Mouse (Mus musculus): ENCODE results near the gene Sf3b6. TPM values are rescaled to one million over a fixed set of nuclear protein-coding genes. Genes with fewer than 3 reads are reported as not detected.
"Not testable (repeated sequence)": the region's sequence is repeated elsewhere in the genome, so short reads cannot be mapped to it uniquely, and the experiment has no call there.

The Sf3b6 gene
- total and polyA plus RNA-seq, 2 experiments from 2014 or later, result 53.2 to 144 TPM

DNA sequence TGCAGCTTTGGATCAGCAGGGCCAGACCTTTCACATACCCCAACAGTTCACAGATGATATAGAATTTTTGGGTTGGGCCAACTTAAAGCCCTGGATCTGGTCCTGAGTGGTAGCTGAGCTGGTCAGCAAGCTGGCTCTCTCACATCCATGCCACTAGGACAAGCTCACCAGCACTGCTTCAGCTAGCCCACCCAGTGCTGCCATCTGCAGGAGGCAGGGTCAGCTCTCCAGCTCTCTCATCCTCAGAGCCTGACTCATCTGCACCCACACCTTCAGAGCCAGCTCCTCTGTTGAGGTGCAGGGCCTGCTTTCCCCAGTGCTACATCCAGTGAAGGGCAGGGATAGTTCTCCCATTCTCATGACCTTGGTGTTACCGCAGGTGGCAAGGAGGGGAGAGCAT lies 23.6 kb upstream of the Sf3b6 start:
- no peak for DNase-seq (ENCODE audit: low spot score)
- no peak for ATAC-seq (ENCODE audit: insufficient read depth, low read depth)
- Histone ChIP-seq H3K27ac (ENCODE audit: low read depth) (no peak overlapping the region), H3K36me3 (replicated peaks; ENCODE audit: control insufficient read depth, insufficient read depth, low read length) (no peaks in the 10 kb centered on the region), H3K4me1 (ENCODE audit: control insufficient read depth, insufficient read depth) (no peaks in the 10 kb centered on the region), H3K4me2 (ENCODE audit: low read depth, low read length) (no peak overlapping the region), H3K9ac (replicated peaks; ENCODE audit: low read depth, low read length) (no peak overlapping the region), H3K4me3 (ENCODE audit: low read depth, low read length) (no peak overlapping the region), H3K9me3 (replicated peaks; ENCODE audit: control insufficient read depth, low read length) (no peaks in the 10 kb centered on the region), H3K27me3 (ENCODE audit: control insufficient read depth, insufficient read depth, low read length) (no peaks in the 10 kb centered on the region)
- TF ChIP-seq EP300 (IDR thresholded peaks at IDR 0.05; ENCODE audit: low read depth) (no peak), CTCF (IDR thresholded peaks at IDR 0.05; ENCODE audit: low read depth) (peak; percentile 29)
- 60% methylated on average over 1 of the region's 1 CpGs for WGBS

DNA sequence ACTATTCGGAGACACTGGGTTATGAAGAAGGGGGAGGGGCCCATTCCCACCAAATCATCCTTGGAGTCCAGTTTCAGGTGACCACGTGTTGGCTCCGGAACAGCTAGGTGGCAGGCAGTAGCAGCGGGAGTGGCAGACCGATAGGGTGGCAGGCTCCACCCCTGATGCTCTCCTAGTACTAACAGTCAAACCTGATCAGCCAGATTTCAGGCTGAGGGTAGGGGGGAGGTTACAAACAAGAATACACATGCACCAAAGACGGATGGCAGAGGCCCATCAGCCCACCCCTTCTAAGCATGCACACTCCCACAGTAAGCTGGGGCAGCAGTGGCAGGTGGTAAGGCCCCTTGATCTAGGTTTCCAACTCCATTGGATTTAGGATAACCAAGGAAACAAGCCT lies 19.9 kb upstream of the Sf3b6 start:
- H3K9ac ChIP-seq (replicated peaks; ENCODE audit: low read depth, low read length); H3K9me3 ChIP-seq (replicated peaks; ENCODE audit: control insufficient read depth, low read length); H3K4me2 ChIP-seq (ENCODE audit: low read depth, low read length); H3K4me1 ChIP-seq (ENCODE audit: control insufficient read depth, insufficient read depth); ATAC-seq (ENCODE audit: insufficient read depth, low read depth); H3K27ac ChIP-seq (ENCODE audit: low read depth); H3K4me3 ChIP-seq (ENCODE audit: low read depth, low read length); H3K36me3 ChIP-seq (replicated peaks; ENCODE audit: control insufficient read depth, insufficient read depth, low read length); H3K27me3 ChIP-seq (ENCODE audit: control insufficient read depth, insufficient read depth, low read length); DNase-seq (ENCODE audit: low spot score): not testable (repeated sequence)
- 69% methylated on average over 6 of the region's 6 CpGs for WGBS

DNA sequence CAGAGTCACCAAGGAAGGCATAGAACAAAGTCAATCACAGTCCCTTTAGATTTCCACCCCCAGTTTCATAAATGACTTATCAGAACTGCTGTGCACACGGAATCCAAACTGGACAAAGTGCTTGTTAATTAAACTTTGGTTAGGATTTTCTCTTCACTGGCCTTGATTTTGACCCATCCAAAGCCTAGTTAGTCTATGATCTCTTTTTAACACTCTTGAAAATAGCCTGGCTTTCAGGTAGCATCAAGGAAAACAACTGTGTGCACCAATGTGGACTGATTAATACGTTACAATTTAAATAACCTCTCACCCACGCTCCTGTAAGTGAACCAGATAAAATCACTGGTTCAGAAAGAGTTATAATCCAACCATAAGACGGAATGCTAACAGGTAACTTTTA lies 6.3 kb upstream of the Sf3b6 start:
- H3K9me3 ChIP-seq (replicated peaks; ENCODE audit: control insufficient read depth, low read length), result 0 out of 2 replicates have a peak, but pooled peaks cover 6% of the 10 kb centered on the region
- no peak overlapping the region for H3K4me2 ChIP-seq (ENCODE audit: low read depth, low read length)
- ATAC-seq (ENCODE audit: insufficient read depth, low read depth) (no peak), DNase-seq (ENCODE audit: low spot score) (no peak)
- no peaks in the 10 kb centered on the region for H3K36me3 ChIP-seq (replicated peaks; ENCODE audit: control insufficient read depth, insufficient read depth, low read length)
- no peaks in the 10 kb centered on the region for H3K27me3 ChIP-seq (ENCODE audit: control insufficient read depth, insufficient read depth, low read length)
- 71% methylated on average over 4 of the region's 4 CpGs for WGBS
- no peak for TF ChIP-seq CTCF (IDR thresholded peaks at IDR 0.05; ENCODE audit: low read depth)
- H3K9ac ChIP-seq (replicated peaks; ENCODE audit: low read depth, low read length), result no peak overlapping the region
- no peaks in the 10 kb centered on the region for H3K4me1 ChIP-seq (ENCODE audit: control insufficient read depth, insufficient read depth)
- H3K4me3 ChIP-seq (ENCODE audit: low read depth, low read length), result no peak overlapping the region
- H3K27ac ChIP-seq (ENCODE audit: low read depth), result no peak overlapping the region

DNA sequence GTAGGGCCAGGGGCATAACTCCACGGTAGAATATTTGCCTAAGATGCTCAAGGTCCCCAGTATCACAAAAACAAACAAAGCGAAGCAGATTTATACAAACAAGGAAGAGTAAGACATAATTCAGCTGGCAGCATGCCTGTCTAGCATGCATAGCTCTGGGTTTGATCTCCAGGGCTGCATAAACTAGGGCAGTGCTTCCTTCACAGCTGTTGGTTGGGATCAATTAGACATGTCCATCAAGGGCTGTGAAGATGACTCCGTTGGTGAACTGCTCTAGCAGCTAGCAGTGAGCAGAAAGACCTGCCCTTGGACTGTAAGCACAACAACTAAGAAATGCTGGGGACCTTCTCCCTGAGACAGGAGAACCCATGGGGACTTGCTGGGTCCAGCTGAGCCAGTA lies 5.6 kb upstream of the Sf3b6 start:
- H3K4me1 ChIP-seq (ENCODE audit: control insufficient read depth, insufficient read depth), result no peaks in the 10 kb centered on the region
- ATAC-seq (ENCODE audit: insufficient read depth, low read depth) (no peak), DNase-seq (ENCODE audit: low spot score) (no peak)
- WGBS, result 53% methylated on average over 3 of the region's 3 CpGs
- H3K27ac ChIP-seq (ENCODE audit: low read depth), result no peak overlapping the region
- H3K4me2 ChIP-seq (ENCODE audit: low read depth, low read length), result no peak overlapping the region
- no peak overlapping the region for H3K4me3 ChIP-seq (ENCODE audit: low read depth, low read length)
- H3K9me3 ChIP-seq (replicated peaks; ENCODE audit: control insufficient read depth, low read length), result 0 out of 2 replicates have a peak, but pooled peaks cover 6% of the 10 kb centered on the region
- no peak for TF ChIP-seq EP300 (IDR thresholded peaks at IDR 0.05; ENCODE audit: low read depth)
- no peak for TF ChIP-seq CTCF (IDR thresholded peaks at IDR 0.05; ENCODE audit: low read depth)
- H3K36me3 ChIP-seq (replicated peaks; ENCODE audit: control insufficient read depth, insufficient read depth, low read length), result no peaks in the 10 kb centered on the region
- H3K27me3 ChIP-seq (ENCODE audit: control insufficient read depth, insufficient read depth, low read length), result no peaks in the 10 kb centered on the region
- no peak overlapping the region for H3K9ac ChIP-seq (replicated peaks; ENCODE audit: low read depth, low read length)

DNA sequence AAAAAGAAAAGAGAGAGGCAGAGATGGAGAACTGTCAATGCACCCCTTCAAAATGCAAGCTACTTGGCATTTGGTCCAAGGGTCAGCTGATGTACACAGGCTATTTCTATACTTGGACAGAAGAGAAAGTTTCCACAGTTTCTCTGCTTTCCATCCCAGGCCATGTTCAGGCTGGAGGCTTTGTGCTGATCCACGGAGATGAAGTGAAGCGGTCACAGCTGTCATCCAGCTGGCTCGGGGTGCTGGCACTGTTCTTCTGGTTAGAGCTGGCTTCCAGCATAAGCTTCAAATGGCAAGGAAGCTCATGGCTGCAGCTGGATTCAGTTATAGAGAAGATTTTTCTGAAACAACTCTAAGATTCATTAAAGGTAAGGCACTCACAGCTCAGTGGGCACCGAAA lies 3.7 kb upstream of the Sf3b6 start:
- H3K4me1 ChIP-seq (ENCODE audit: control insufficient read depth, insufficient read depth), result peaks cover 7% of the 10 kb centered on the region; the same call in 1 of the 2 replicates
- 0 out of 2 replicates have a peak, but pooled peaks cover 6% of the 10 kb centered on the region for H3K9me3 ChIP-seq (replicated peaks; ENCODE audit: control insufficient read depth, low read length)
- no peak for TF ChIP-seq EP300 (IDR thresholded peaks at IDR 0.05; ENCODE audit: low read depth)
- TF ChIP-seq CTCF (IDR thresholded peaks at IDR 0.05; ENCODE audit: low read depth), result no peak
- H3K9ac ChIP-seq (replicated peaks; ENCODE audit: low read depth, low read length), result no peak overlapping the region
- H3K36me3 ChIP-seq (replicated peaks; ENCODE audit: control insufficient read depth, insufficient read depth, low read length), result no peaks in the 10 kb centered on the region
- no peak overlapping the region for H3K4me2 ChIP-seq (ENCODE audit: low read depth, low read length)
- no peak for DNase-seq (ENCODE audit: low spot score)
- no peak overlapping the region for H3K27ac ChIP-seq (ENCODE audit: low read depth)
- ATAC-seq (ENCODE audit: insufficient read depth, low read depth), result no peak
- H3K4me3 ChIP-seq (ENCODE audit: low read depth, low read length), result no peak overlapping the region
- WGBS, result 79% methylated on average over 4 of the region's 4 CpGs
- no peaks in the 10 kb centered on the region for H3K27me3 ChIP-seq (ENCODE audit: control insufficient read depth, insufficient read depth, low read length)

DNA sequence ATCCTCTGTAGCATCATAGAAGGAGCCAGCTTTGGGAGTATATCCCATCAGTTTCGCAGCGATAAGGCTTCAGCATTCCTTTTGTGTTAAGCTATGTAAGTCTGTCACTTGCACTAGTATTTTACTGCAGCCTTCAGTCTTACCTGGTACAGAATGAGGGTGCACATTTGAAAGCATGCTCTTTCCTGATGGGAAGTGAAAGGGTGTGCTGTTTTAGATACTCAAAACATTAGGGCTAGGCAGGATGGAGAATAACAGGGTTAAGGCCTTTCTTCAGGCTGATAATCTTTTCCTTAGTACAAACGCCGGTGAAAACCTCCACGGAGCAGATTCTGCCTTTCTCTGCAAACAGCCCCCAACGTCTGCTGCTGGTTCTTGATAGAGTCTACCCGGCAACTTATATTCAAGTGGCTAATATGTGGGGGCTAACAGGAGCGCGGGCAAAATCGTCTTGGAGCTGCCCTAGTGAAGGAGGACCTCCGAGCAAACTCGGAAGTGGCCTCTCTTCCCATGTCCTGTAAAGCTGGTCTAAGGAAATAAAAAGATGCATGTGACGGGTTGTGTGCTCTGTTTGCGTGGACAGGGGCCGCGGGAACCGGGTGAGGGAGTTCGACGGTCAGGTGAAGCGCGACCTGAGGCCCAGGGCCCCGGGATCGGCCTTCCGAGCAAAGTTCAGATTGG lies 524 bp upstream of the Sf3b6 start:
- H3K4me2 ChIP-seq (ENCODE audit: low read depth, low read length), result peak overlapping the region; percentile 89
- peaks cover 7% of the 10 kb centered on the region; the same call in 1 of the 2 replicates for H3K4me1 ChIP-seq (ENCODE audit: control insufficient read depth, insufficient read depth)
- ATAC-seq (ENCODE audit: insufficient read depth, low read depth) (peak; percentile 58), DNase-seq (ENCODE audit: low spot score) (no peak)
- TF ChIP-seq CTCF (IDR thresholded peaks at IDR 0.05; ENCODE audit: low read depth) (no peak), EP300 (IDR thresholded peaks at IDR 0.05; ENCODE audit: low read depth) (no peak)
- 6% methylated on average over 24 of the region's 24 CpGs for WGBS
- H3K9ac ChIP-seq (replicated peaks; ENCODE audit: low read depth, low read length), result peak overlapping the region; percentile 79
- H3K4me3 ChIP-seq (ENCODE audit: low read depth, low read length), result peak overlapping the region; percentile 79
- peaks cover 14% of the 10 kb centered on the region for H3K36me3 ChIP-seq (replicated peaks; ENCODE audit: control insufficient read depth, insufficient read depth, low read length)
- H3K27ac ChIP-seq (ENCODE audit: low read depth), result peak overlapping the region; percentile 86
- no peaks in the 10 kb centered on the region for H3K9me3 ChIP-seq (replicated peaks; ENCODE audit: control insufficient read depth, low read length)
- no peaks in the 10 kb centered on the region for H3K27me3 ChIP-seq (ENCODE audit: control insufficient read depth, insufficient read depth, low read length)

All from heart, postnatal 0 days (tissue).